Mouse (Mus musculus): ENCODE measurements around the gene Ms4a14. TPM values are rescaled to one million over a fixed set of nuclear protein-coding genes. Genes with fewer than 3 reads are reported as not detected.

Gene Ms4a14
- polyA plus RNA-seq, 1 experiment: not detected

GRCm38 (mm10) chr19:11343992-11344391 lies 29.7 kb upstream of the Ms4a14 start:
- no peak for TF ChIP-seq EP300 (IDR thresholded peaks at IDR 0.05; ENCODE audit: insufficient read depth, low read depth, low read length)
- no peak for TF ChIP-seq CTCF (IDR thresholded peaks at IDR 0.05; ENCODE audit: low read depth, low read length)
- TF ChIP-seq POLR2A (IDR thresholded peaks at IDR 0.05; ENCODE audit: insufficient read depth, low read length): no peak

GRCm38 (mm10) chr19:11343147-11343546 lies 28.9 kb upstream of the Ms4a14 start:
- TF ChIP-seq EP300 (IDR thresholded peaks at IDR 0.05; ENCODE audit: insufficient read depth, low read depth, low read length) (no peak), CTCF (IDR thresholded peaks at IDR 0.05; ENCODE audit: low read depth, low read length) (no peak), POLR2A (IDR thresholded peaks at IDR 0.05; ENCODE audit: insufficient read depth, low read length) (no peak)
- H3K4me3 ChIP-seq (ENCODE audit: low read depth, low read length): no peak overlapping the region
- no peak overlapping the region for H3K27ac ChIP-seq (ENCODE audit: insufficient read depth, low read length)
- H3K4me1 ChIP-seq (ENCODE audit: control insufficient read depth, insufficient read depth, low read length): no peaks in the 10 kb centered on the region
- H3K9me3 ChIP-seq (replicated peaks; ENCODE audit: control insufficient read depth, insufficient read depth, low read length, poor library complexity, severe bottlenecking): peaks cover 3% of the 10 kb centered on the region; the same call in 1 of the 2 replicates
- no peaks in the 10 kb centered on the region for H3K27me3 ChIP-seq (ENCODE audit: control insufficient read depth, insufficient read depth, low read length, poor library complexity, severe bottlenecking)
- H3K36me3 ChIP-seq (ENCODE audit: control insufficient read depth, insufficient read depth, low read length, poor library complexity, severe bottlenecking): no peaks in the 10 kb centered on the region
- H3K9ac ChIP-seq (ENCODE audit: low read depth, poor library complexity, severe bottlenecking): no peak overlapping the region

More at GRCm38 (mm10) chr19:11343992-11344391, 29.7 kb upstream of the Ms4a14 start:
- Histone ChIP-seq H3K36me3 (ENCODE audit: control insufficient read depth, insufficient read depth, low read length, poor library complexity, severe bottlenecking) (no peaks in the 10 kb centered on the region), H3K9me3 (replicated peaks; ENCODE audit: control insufficient read depth, insufficient read depth, low read length, poor library complexity, severe bottlenecking) (peaks cover 3% of the 10 kb centered on the region; the same call in 1 of the 2 replicates), H3K27ac (ENCODE audit: insufficient read depth, low read length) (no peak overlapping the region), H3K27me3 (ENCODE audit: control insufficient read depth, insufficient read depth, low read length, poor library complexity, severe bottlenecking) (no peaks in the 10 kb centered on the region), H3K9ac (ENCODE audit: low read depth, poor library complexity, severe bottlenecking) (no peak overlapping the region), H3K4me1 (ENCODE audit: control insufficient read depth, insufficient read depth, low read length) (no peaks in the 10 kb centered on the region), H3K4me3 (ENCODE audit: low read depth, low read length) (no peak overlapping the region)

GRCm38 (mm10) chr19:11335932-11336331 lies 21.7 kb upstream of the Ms4a14 start, which contains the start of gene Ms4a7:
Ms4a7 (minus strand) TSS chr19:11336146.
- no peak within 1 kb of the TSS for H3K27ac ChIP-seq (ENCODE audit: insufficient read depth, low read length)
- H3K4me3 ChIP-seq (ENCODE audit: low read depth, low read length): no peak within 1 kb of the TSS
- no peaks in the 10 kb centered on the region for H3K9me3 ChIP-seq (replicated peaks; ENCODE audit: control insufficient read depth, insufficient read depth, low read length, poor library complexity, severe bottlenecking)
- no peaks in the 10 kb centered on the region for H3K27me3 ChIP-seq (ENCODE audit: control insufficient read depth, insufficient read depth, low read length, poor library complexity, severe bottlenecking)
- H3K4me1 ChIP-seq (ENCODE audit: control insufficient read depth, insufficient read depth, low read length): no peaks in the 10 kb centered on the region
- no peak for TF ChIP-seq EP300 (IDR thresholded peaks at IDR 0.05; ENCODE audit: insufficient read depth, low read depth, low read length)
- no peak for TF ChIP-seq CTCF (IDR thresholded peaks at IDR 0.05; ENCODE audit: low read depth, low read length)
- TF ChIP-seq POLR2A (IDR thresholded peaks at IDR 0.05; ENCODE audit: insufficient read depth, low read length): no peak
- H3K36me3 ChIP-seq (ENCODE audit: control insufficient read depth, insufficient read depth, low read length, poor library complexity, severe bottlenecking): no peaks in the 10 kb centered on the region
- no peak within 1 kb of the TSS for H3K9ac ChIP-seq (ENCODE audit: low read depth, poor library complexity, severe bottlenecking)

- TF ChIP-seq EP300 (IDR thresholded peaks at IDR 0.05; ENCODE audit: insufficient read depth, low read depth, low read length) (no peak), CTCF (IDR thresholded peaks at IDR 0.05; ENCODE audit: low read depth, low read length) (no peak), POLR2A (IDR thresholded peaks at IDR 0.05; ENCODE audit: insufficient read depth, low read length) (no peak)
- Histone ChIP-seq H3K27ac (ENCODE audit: insufficient read depth, low read length) (no peak overlapping the region), H3K4me3 (ENCODE audit: low read depth, low read length) (no peak overlapping the region), H3K4me1 (ENCODE audit: control insufficient read depth, insufficient read depth, low read length) (no peaks in the 10 kb centered on the region), H3K9ac (ENCODE audit: low read depth, poor library complexity, severe bottlenecking) (no peak overlapping the region), H3K27me3 (ENCODE audit: control insufficient read depth, insufficient read depth, low read length, poor library complexity, severe bottlenecking) (no peaks in the 10 kb centered on the region), H3K36me3 (ENCODE audit: control insufficient read depth, insufficient read depth, low read length, poor library complexity, severe bottlenecking) (no peaks in the 10 kb centered on the region), H3K9me3 (replicated peaks; ENCODE audit: control insufficient read depth, insufficient read depth, low read length, poor library complexity, severe bottlenecking) (peaks cover 6% of the 10 kb centered on the region; the same call in 1 of the 2 replicates)
Measured at GRCm38 (mm10) chr19:11321123-11321522, 6.9 kb upstream of the Ms4a14 start.

- no peak overlapping the region for H3K4me3 ChIP-seq (ENCODE audit: low read depth, low read length)
- no peaks in the 10 kb centered on the region for H3K27me3 ChIP-seq (ENCODE audit: control insufficient read depth, insufficient read depth, low read length, poor library complexity, severe bottlenecking)
- no peak overlapping the region for H3K9ac ChIP-seq (ENCODE audit: low read depth, poor library complexity, severe bottlenecking)
- no peaks in the 10 kb centered on the region for H3K36me3 ChIP-seq (ENCODE audit: control insufficient read depth, insufficient read depth, low read length, poor library complexity, severe bottlenecking)
- no peak overlapping the region; the same call in 1 of the 2 replicates for H3K27ac ChIP-seq (ENCODE audit: insufficient read depth, low read length)
- H3K9me3 ChIP-seq (replicated peaks; ENCODE audit: control insufficient read depth, insufficient read depth, low read length, poor library complexity, severe bottlenecking): peaks cover 6% of the 10 kb centered on the region; the same call in 1 of the 2 replicates
- H3K4me1 ChIP-seq (ENCODE audit: control insufficient read depth, insufficient read depth, low read length): no peaks in the 10 kb centered on the region
- TF ChIP-seq EP300 (IDR thresholded peaks at IDR 0.05; ENCODE audit: insufficient read depth, low read depth, low read length) (no peak), POLR2A (IDR thresholded peaks at IDR 0.05; ENCODE audit: insufficient read depth, low read length) (no peak), CTCF (IDR thresholded peaks at IDR 0.05; ENCODE audit: low read depth, low read length) (no peak)
Measured at GRCm38 (mm10) chr19:11316786-11317185, 2.5 kb upstream of the Ms4a14 start.

- TF ChIP-seq CTCF (IDR thresholded peaks at IDR 0.05; ENCODE audit: low read depth, low read length) (no peak), POLR2A (IDR thresholded peaks at IDR 0.05; ENCODE audit: insufficient read depth, low read length) (no peak), EP300 (IDR thresholded peaks at IDR 0.05; ENCODE audit: insufficient read depth, low read depth, low read length) (no peak)
- H3K4me1 ChIP-seq (ENCODE audit: control insufficient read depth, insufficient read depth, low read length): no peaks in the 10 kb centered on the region
- H3K27ac ChIP-seq (ENCODE audit: insufficient read depth, low read length): no peak overlapping the region
Measured at GRCm38 (mm10) chr19:11308888-11309287, 5.4 kb downstream of the Ms4a14 start.

More at GRCm38 (mm10) chr19:11308888-11309287, 5.4 kb downstream of the Ms4a14 start:
- no peak overlapping the region for H3K4me3 ChIP-seq (ENCODE audit: low read depth, low read length)
- no peak overlapping the region for H3K9ac ChIP-seq (ENCODE audit: low read depth, poor library complexity, severe bottlenecking)
- H3K27me3 ChIP-seq (ENCODE audit: control insufficient read depth, insufficient read depth, low read length, poor library complexity, severe bottlenecking): no peaks in the 10 kb centered on the region
- no peaks in the 10 kb centered on the region for H3K9me3 ChIP-seq (replicated peaks; ENCODE audit: control insufficient read depth, insufficient read depth, low read length, poor library complexity, severe bottlenecking)
- H3K36me3 ChIP-seq (ENCODE audit: control insufficient read depth, insufficient read depth, low read length, poor library complexity, severe bottlenecking): no peaks in the 10 kb centered on the region

Data from ES-Bruce4 (cell line).